Mouse (Mus musculus): Measurements from ENCODE around the gene Acot6. TPM values are rescaled to one million over a fixed set of nuclear protein-coding genes. Genes with fewer than 3 reads are reported as not detected.

Acot6 gene
- polyA plus RNA-seq, 1 experiment from 2014 or later = 0.66 TPM

DNA sequence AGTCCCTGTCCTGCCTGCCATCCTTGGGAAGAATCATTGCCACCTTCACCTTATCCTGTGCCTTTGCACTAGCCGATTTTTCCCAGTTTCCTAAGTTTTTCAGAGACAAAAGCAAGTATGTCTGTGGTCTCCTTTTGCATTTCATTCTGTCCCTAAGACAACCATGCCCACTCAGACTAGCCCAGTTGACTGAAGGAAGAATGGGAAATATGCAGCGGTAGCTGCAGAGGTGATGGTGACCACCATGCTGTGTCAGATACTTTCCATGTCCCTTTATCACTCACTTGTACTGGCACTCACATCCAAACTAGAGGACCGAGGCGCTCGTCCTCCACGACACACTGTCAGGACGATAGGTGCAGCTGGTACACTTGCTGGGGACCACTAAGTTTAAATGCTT, 36.7 kb downstream of the Acot6 start:
- ATAC-seq (ENCODE audit: insufficient read depth) = no peak
- Histone ChIP-seq H3K4me2 (no peak overlapping the region), H3K27ac (replicated peaks) (no peak overlapping the region), H3K27me3 (no peaks in the 10 kb centered on the region), H3K4me1 (replicated peaks) (no peaks in the 10 kb centered on the region), H3K9ac (no peak overlapping the region), H3K36me3 (replicated peaks) (no peaks in the 10 kb centered on the region), H3K9me3 (replicated peaks) (no peaks in the 10 kb centered on the region), H3K4me3 (replicated peaks) (no peak overlapping the region)
- WGBS (ENCODE audit: insufficient replicate concordance) = 77% methylated on average over 7 of the region's 7 CpGs

DNA sequence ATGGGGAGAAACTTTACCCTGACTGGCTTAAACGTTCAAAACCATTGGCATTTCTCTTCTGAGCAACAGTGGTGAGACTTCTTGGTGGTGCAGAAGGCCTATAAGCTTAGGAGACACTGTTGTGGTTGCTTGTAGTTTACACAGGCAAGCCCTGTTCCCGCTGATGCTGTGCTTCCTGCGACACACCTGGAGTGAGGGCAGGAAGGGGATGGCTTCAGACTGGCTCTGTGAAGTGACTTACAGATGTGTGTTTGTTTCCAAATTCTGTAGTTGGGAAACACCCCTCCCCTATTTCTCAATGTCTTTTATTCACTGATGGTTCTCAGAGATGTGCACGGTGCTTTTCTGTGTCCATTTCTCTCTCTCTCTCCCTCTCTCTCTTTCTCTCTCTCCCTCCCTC, 39.7 kb downstream of the Acot6 start:
- Histone ChIP-seq H3K4me2 (no peak overlapping the region), H3K27me3 (no peaks in the 10 kb centered on the region), H3K9me3 (replicated peaks) (no peaks in the 10 kb centered on the region), H3K27ac (replicated peaks) (no peak overlapping the region), H3K9ac (no peak overlapping the region), H3K36me3 (replicated peaks) (no peaks in the 10 kb centered on the region), H3K4me1 (replicated peaks) (no peaks in the 10 kb centered on the region), H3K4me3 (replicated peaks) (no peak overlapping the region)
- no peak for ATAC-seq (ENCODE audit: insufficient read depth)
- WGBS (ENCODE audit: insufficient replicate concordance) = 55% methylated on average over 4 of the region's 4 CpGs

DNA sequence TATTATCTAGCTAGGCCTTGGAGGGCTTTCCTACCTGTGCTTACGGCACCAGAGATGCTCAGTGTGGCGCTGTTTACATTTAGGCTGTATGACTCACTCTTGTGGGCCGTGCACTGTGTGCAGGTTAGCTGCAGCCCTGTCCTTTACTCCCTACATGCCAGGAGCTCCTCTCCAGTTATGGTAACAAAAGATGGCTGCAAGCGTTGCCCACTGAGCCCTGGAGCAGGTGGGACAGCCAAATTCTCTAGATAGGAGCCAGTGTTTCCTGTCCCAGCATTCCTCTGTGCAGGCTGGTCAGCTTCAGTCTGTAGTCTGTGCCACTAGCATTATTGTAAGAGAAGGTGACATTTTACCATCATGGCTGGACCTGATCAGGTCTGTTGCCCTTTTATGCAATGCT, 40.8 kb downstream of the Acot6 start:
- H3K27me3 ChIP-seq = no peaks in the 10 kb centered on the region
- H3K36me3 ChIP-seq (replicated peaks) = no peaks in the 10 kb centered on the region
- H3K4me2 ChIP-seq = no peak overlapping the region
- 68% methylated on average over 4 of the region's 4 CpGs for WGBS (ENCODE audit: insufficient replicate concordance)
- ATAC-seq (ENCODE audit: insufficient read depth) = no peak
- H3K9me3 ChIP-seq (replicated peaks) = no peaks in the 10 kb centered on the region
- H3K27ac ChIP-seq (replicated peaks) = no peak overlapping the region
- no peak overlapping the region for H3K9ac ChIP-seq
- no peak overlapping the region for H3K4me3 ChIP-seq (replicated peaks)
- no peaks in the 10 kb centered on the region for H3K4me1 ChIP-seq (replicated peaks)

DNA sequence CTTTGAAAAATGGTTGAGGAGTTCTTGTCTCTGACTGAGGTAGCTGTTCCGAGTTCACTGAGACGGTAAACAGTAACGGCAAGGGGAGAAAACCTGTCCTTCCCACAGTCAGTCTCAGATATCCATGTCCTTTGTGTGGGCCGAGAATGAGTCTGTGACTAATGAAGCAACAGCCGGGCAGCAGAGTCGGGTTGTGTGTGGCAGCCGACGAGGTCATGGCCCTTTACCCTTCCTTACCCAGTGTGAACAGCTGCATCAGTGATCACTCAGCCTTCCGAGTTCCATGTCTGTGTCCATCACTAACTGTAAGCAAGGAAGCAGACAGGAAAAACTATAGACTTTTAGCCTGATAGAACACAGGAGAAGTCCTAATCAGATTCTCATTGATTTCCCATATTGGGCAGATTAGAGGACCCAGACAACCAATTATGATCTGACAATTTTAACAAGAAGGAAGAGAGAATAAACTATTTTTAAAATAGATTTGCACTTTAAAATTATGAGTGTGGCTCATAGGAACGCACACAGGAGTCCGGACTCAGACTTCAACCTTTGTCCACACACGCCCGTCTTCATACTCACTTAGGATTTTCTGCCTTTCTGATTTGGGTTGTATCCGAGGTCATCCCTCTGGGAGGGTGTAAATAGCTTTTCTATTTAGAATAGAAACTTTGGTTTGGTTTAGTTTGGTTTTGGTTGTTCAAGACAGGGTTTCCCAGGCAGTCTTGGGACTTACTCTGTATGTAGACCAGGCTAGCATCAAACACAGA, 42.0 kb downstream of the Acot6 start:
- ATAC-seq (ENCODE audit: insufficient read depth) = no peak
- Histone ChIP-seq H3K27me3 (no peaks in the 10 kb centered on the region), H3K4me2 (no peak overlapping the region), H3K36me3 (replicated peaks) (no peaks in the 10 kb centered on the region), H3K4me1 (replicated peaks) (peaks cover 11% of the 10 kb centered on the region), H3K9me3 (replicated peaks) (no peaks in the 10 kb centered on the region), H3K4me3 (replicated peaks) (no peak overlapping the region), H3K27ac (replicated peaks) (no peak overlapping the region), H3K9ac (no peak overlapping the region)
- WGBS (ENCODE audit: insufficient replicate concordance) = 69% methylated on average over 14 of the region's 14 CpGs

DNA sequence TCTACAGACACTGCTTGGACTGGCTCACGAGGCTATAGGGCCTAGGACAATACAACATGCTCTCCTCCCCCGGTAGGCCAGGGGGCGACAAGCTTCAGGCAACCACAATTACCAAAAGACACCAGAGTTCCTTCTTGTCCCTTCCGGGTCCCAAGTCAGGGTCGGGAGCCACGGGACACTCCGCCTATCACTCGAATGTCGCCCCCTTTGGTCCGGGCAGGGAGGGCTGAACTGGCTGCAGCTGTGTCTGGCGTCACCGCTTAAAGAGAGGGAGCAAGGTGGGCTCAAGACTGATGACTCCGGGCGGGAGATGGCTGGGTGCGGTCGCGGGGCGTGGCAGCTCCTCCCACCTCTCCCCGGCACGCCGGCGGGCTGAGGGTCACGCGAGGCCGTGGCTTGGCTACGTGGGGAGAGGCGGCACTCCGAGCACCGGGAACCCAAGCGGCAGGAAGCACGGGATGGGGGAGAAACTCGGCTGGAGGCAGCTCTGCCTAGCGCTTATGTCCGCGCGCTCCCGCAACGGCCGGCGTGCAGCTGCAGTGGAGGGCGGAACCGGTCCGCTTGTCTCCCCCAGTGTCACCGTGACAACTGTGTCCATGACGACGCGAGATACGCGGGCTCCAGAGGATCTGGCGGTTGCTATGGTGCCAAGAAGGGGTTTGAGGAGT, 47.6 kb downstream of the Acot6 start, which contains the start of gene Pnma1:
Pnma1 (minus strand) TSS at position 536 of the 668 bp plus-strand sequence.
- H3K27ac ChIP-seq (replicated peaks) = peak within 1 kb of the TSS; percentile 92
- ATAC-seq (ENCODE audit: insufficient read depth) = peak; percentile 59
- H3K4me2 ChIP-seq = peak within 1 kb of the TSS; percentile 95
- 6% methylated on average over 50 of the region's 50 CpGs for WGBS (ENCODE audit: insufficient replicate concordance)
- peak within 1 kb of the TSS; percentile 39 for H3K9ac ChIP-seq
- peaks cover 65% of the 10 kb centered on the region for H3K4me1 ChIP-seq (replicated peaks)
- H3K27me3 ChIP-seq = no peaks in the 10 kb centered on the region
- peak within 1 kb of the TSS; percentile 65 for H3K4me3 ChIP-seq (replicated peaks)
- H3K9me3 ChIP-seq (replicated peaks) = no peaks in the 10 kb centered on the region
- H3K36me3 ChIP-seq (replicated peaks) = peaks cover 29% of the 10 kb centered on the region

DNA sequence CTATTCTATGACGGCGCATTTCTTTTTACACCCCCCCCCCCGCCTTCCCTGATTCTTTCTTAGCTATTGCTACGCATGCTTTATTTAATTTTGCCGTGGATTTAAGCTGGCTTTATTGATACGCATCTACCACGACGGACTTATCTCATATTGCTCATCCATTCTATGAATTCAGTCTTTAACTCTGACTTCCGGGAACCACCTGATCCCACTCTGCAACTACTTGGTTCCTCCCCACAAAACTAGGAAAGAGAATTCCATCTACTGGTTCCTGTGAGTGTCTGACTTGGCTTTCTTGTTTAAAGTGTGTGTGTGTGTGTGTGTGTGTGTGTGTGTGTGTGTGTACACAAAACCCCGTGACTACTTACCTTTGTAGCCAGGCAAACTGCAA, 48.2 kb downstream of the Acot6 start:
- Histone ChIP-seq H3K4me3 (replicated peaks) (peak overlapping the region; percentile 65), H3K36me3 (replicated peaks) (peaks cover 34% of the 10 kb centered on the region), H3K9ac (no peak overlapping the region), H3K27me3 (no peaks in the 10 kb centered on the region), H3K4me2 (peak overlapping the region; percentile 95), H3K4me1 (replicated peaks) (peaks cover 70% of the 10 kb centered on the region), H3K9me3 (replicated peaks) (no peaks in the 10 kb centered on the region), H3K27ac (replicated peaks) (peak overlapping the region; percentile 29)
- ATAC-seq (ENCODE audit: insufficient read depth) = no peak
- WGBS (ENCODE audit: insufficient replicate concordance) = 19% methylated on average over 10 of the region's 10 CpGs

DNA sequence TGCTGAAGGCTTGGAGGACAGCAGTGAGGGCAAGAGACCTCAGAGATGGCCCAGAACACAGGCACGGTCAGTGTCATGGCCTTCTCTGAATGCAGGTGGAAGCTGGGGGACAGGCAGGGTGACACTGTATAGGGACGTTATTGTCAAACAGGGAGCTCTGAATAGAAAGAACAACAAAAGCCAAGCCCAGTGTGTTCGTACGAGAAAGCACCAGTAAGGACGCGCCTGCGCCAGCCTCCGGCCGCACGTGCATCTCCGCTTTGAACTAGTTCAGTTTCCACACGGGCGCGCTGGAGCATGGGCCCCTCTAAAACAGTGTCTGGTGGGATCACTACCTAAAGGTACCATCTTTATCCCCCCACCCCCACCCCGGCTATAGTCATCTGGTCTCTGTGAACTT, 49.5 kb downstream of the Acot6 start:
- Histone ChIP-seq H3K4me2 (0 out of 2 replicates have a peak overlapping the region, but pooled peaks have one; percentile 64), H3K4me3 (replicated peaks) (no peak overlapping the region), H3K27ac (replicated peaks) (peak overlapping the region; percentile 92), H3K4me1 (replicated peaks) (peaks cover 82% of the 10 kb centered on the region), H3K9ac (peak overlapping the region; percentile 20; the same call in 1 of the 2 replicates), H3K9me3 (replicated peaks) (no peaks in the 10 kb centered on the region), H3K27me3 (no peaks in the 10 kb centered on the region), H3K36me3 (replicated peaks) (peaks cover 48% of the 10 kb centered on the region)
- WGBS (ENCODE audit: insufficient replicate concordance) = 91% methylated on average over 15 of the region's 15 CpGs
- no peak for ATAC-seq (ENCODE audit: insufficient read depth)

DNA sequence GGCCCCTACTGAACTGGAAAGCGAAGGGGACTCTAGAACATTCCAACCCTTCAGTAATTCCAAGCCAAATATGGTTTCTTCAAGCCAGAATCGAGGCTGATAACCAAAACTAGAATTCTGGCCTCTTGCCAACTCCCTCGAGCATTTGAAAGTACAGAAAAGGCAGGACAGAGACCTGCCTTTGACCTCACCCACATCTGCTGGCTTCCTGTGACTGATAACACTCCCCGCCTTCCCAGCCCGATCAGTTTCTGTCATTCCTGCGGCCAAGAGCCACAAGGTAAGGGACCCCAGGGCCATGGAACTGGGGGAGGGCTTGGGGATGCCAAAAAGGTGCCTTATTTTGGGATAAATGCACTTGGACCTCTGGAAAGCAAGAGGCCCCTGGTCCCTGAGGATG, 50.5 kb downstream of the Acot6 start:
- no peaks in the 10 kb centered on the region for H3K9me3 ChIP-seq (replicated peaks)
- peak; percentile 87 for ATAC-seq (ENCODE audit: insufficient read depth)
- H3K27ac ChIP-seq (replicated peaks) = peak overlapping the region; percentile 92
- H3K4me2 ChIP-seq = peak overlapping the region; percentile 64
- peak overlapping the region; percentile 60 for H3K4me3 ChIP-seq (replicated peaks)
- H3K9ac ChIP-seq = peak overlapping the region; percentile 69
- 11% methylated on average over 6 of the region's 6 CpGs for WGBS (ENCODE audit: insufficient replicate concordance)
- no peaks in the 10 kb centered on the region for H3K27me3 ChIP-seq
- H3K4me1 ChIP-seq (replicated peaks) = peaks cover 83% of the 10 kb centered on the region
- peaks cover 58% of the 10 kb centered on the region for H3K36me3 ChIP-seq (replicated peaks)

DNA sequence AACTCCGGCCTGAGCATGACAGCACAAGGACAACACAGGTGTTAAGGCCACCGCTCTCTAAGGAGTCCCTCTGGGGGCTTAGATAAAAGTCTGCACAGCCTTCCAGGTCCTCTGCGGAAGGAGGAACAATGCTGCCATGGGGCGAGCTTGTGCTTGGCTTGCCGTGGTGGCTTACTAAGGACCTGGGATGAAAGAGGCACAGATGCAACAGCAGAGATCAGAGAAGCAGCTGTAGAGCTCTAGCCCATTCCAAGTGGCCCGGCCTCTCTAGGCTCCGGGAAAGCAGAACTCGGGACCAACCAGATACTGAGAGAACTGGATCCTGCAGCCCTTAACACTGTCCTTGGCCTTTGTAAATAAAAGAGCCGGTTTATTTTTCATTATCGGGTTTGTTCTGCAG, 51.5 kb downstream of the Acot6 start:
- peak overlapping the region; percentile 69 for H3K9ac ChIP-seq
- no peaks in the 10 kb centered on the region for H3K27me3 ChIP-seq
- no peak for ATAC-seq (ENCODE audit: insufficient read depth)
- peak overlapping the region; percentile 64 for H3K4me2 ChIP-seq
- peak overlapping the region; percentile 92 for H3K27ac ChIP-seq (replicated peaks)
- no peaks in the 10 kb centered on the region for H3K9me3 ChIP-seq (replicated peaks)
- peaks cover 67% of the 10 kb centered on the region for H3K36me3 ChIP-seq (replicated peaks)
- WGBS (ENCODE audit: insufficient replicate concordance) = 63% methylated on average over 10 of the region's 10 CpGs
- peak overlapping the region; percentile 60 for H3K4me3 ChIP-seq (replicated peaks)
- peaks cover 78% of the 10 kb centered on the region for H3K4me1 ChIP-seq (replicated peaks)

DNA sequence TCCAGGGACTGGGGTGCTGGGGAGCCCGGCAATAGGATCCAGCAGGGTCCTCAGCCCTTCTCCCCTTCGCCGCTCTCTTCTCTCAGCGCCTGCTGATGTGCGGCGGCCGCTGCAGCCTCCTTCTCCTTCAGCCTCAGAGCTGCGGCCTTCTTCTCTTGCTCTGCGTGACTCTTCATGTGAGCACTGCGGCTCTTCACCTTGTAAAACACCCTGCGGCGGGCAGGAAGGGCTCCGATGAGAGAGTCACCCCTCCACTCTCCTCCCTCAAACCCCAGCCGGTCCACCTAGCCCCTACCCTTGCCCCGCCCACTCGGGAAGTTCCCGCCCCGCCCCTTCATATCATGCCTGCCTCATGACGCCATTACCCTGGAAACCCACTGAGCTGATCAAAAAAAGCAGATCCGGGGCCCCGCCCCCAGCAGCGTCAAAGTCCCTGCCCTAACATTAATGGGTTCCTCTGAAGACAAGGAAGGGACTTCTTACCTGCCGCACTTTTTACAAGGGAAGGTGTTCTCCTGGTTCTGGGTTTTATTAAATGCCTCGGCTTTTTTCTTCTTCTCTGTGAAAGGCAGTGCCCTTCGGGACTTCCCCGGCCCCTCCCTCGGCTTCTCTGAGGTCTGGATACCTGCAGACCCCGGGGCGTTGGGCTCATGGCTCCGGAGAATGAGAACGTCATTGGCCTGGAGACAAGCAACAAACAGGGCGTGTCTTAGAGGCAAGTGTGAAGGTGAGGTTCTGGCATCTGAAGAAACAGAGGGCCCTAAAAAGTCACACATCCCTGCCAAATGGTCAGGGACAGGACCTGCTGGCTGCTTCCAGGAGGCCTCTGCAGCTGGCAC, 52.1 kb downstream of the Acot6 start:
- peak overlapping the region; percentile 92 for H3K27ac ChIP-seq (replicated peaks)
- peaks cover 74% of the 10 kb centered on the region for H3K36me3 ChIP-seq (replicated peaks)
- peaks cover 71% of the 10 kb centered on the region for H3K4me1 ChIP-seq (replicated peaks)
- peak overlapping the region; percentile 64 for H3K4me2 ChIP-seq
- 69% methylated on average over 32 of the region's 32 CpGs for WGBS (ENCODE audit: insufficient replicate concordance)
- no peaks in the 10 kb centered on the region for H3K9me3 ChIP-seq (replicated peaks)
- no peaks in the 10 kb centered on the region for H3K27me3 ChIP-seq
- peak overlapping the region; percentile 60 for H3K4me3 ChIP-seq (replicated peaks)
- peak; percentile 19; the same call in 1 of the 2 replicates for ATAC-seq (ENCODE audit: insufficient read depth)
- H3K9ac ChIP-seq = peak overlapping the region; percentile 69

DNA sequence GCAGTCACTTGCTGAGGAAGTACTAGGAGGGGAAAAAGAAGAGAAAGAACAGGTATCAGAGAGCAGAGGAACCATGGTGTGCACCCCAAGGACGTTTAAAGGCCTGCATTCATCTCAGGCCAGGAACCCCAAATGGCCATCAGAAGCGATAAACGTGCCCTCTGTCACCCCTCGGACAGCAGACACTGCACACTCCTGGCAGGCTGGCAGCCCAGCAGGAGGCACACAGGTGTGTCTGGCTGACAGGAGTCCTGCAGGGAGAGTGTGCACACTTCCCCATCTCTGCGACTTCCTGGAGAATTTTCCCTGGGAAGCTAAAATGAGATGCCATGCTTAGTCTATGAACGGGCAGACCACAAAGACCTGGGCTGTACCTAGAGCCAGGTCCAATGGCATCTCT, 53.0 kb downstream of the Acot6 start:
- peaks cover 82% of the 10 kb centered on the region for H3K36me3 ChIP-seq (replicated peaks)
- H3K27ac ChIP-seq (replicated peaks) = peak overlapping the region; percentile 92
- H3K4me1 ChIP-seq (replicated peaks) = peaks cover 63% of the 10 kb centered on the region
- WGBS (ENCODE audit: insufficient replicate concordance) = 78% methylated on average over 6 of the region's 6 CpGs
- H3K9me3 ChIP-seq (replicated peaks) = no peaks in the 10 kb centered on the region
- no peak for ATAC-seq (ENCODE audit: insufficient read depth)
- 0 out of 2 replicates have a peak overlapping the region, but pooled peaks have one; percentile 33 for H3K9ac ChIP-seq
- H3K4me3 ChIP-seq (replicated peaks) = no peak overlapping the region
- peak overlapping the region; percentile 64 for H3K4me2 ChIP-seq
- no peaks in the 10 kb centered on the region for H3K27me3 ChIP-seq

Measured in liver, embryonic 15.5 days (tissue).